Mouse (Mus musculus) urinary bladder, adult 18-20 months (tissue): ENCODE data around the gene Olfr1134.
"Not testable (repeated sequence)": the region's sequence is repeated elsewhere in the genome, so short reads cannot be mapped to it uniquely, and the experiment has no call there.

Source experiments
- DNase-seq, 2 experiments: peaks; one replicate each; pipeline ENCODE4 v3.0.0; 2022; ENCODE audit warnings: low spot score in 2 of 2, mixed read lengths in 2 of 2

Gene Olfr1134

DNA sequence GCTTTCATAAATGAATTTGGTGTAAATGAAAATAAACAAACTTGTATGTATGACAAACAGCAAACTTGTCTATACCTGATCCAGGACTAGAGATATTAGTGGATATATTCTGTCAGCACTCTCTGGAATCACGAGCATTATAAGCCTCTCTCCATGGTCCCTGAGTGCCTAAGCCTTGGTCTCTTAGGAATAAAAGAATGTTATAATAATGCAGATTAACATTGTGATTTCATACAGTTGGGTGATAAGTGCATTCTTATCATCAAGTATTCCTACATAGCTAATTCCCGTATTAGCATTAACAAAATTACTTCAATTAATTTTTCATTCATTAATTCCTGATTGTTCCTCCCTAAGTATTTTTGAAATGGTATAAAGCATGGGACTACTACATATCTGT lies at the start of gene Olfr1134:
TSS of gene Olfr1134 (minus strand) at position 101 of the 400 bp plus-strand sequence.
- no peak for DNase-seq

DNA sequence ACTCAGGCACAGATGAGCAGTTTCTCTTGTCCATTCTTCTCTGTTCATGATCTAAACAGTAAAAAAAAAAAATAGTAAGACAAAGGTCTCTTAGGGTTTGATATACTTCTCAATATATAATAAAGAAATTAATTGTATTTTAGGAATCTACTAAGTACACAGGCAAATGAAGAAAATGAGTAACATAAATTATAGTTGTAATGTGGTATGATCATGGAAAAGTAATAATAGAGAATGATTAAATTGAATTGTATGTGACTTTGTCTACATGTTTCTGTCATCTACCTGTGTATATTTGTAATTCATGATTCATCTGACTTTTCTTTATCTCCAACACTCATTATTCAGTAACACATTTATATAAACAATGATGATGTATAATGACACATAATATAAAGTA lies 35.6 kb upstream of the Olfr1134 start, which contains the start of gene Olfr1136:
TSS of gene Olfr1136 (minus strand) at position 101 of the 400 bp plus-strand sequence.
- DNase-seq, result no peak

DNA sequence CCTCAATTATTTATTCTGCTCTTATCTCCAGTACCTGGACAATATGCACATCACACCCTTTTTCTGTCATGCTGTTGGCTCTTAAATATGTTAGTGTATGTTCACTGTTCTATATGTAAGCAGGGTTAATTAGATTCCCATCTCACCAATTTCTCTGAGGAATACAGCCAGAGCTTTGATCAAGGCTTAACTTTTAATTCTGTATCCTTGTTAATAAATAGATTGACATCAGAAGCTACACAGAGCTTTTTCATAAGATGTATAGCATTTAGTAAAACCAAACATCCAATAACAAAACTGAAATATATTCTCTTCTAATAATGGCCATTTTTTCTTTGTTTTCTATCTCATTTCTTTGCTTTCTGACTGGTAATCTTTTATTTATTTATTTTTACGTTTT lies 15.3 kb upstream of the Olfr1134 start, which contains the start of gene Olfr1135:
TSS of gene Olfr1135 (minus strand) at position 101 of the 400 bp plus-strand sequence.
- DNase-seq, result no peak

DNA sequence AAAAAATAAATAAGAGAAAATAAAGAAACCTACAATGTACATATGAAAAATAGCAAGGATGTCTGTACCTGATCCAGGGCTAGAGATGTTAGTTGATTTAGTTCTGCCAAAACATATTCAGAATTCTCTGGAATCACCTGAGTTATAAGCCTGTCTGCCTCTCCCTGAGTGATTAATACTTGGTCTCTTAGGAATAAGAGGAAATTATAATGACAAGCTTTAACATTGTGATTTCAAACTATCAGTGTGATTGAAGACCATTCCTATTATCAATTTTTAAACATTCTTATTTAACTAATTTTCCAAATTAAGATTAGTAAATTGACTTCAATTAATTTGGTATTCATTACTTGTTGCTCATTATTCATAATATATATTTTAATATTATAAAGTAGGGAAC lies 11.0 kb downstream of the Olfr1134 start, which contains the start of gene Olfr1133:
TSS of gene Olfr1133 (minus strand) at position 101 of the 400 bp plus-strand sequence.
- no peak for DNase-seq

DNA sequence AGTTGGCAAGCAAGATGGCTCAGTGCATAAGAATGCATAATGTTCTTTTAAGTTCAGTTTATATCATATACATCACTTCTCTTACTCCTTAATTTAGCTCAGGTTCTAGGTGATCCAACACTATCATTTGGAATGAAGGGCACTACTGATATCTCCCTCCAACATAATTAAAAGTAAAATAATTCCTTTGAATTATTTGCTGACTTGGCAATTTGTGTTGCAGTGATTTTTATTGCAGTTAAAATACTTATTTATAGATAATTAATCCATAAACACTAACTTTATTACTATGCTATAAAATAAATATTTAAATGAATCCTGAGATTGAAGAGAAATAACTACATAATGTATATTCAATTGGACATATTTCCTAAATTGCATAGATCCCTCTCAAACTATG lies 15.8 kb downstream of the Olfr1134 start:
- no peak for DNase-seq

DNA sequence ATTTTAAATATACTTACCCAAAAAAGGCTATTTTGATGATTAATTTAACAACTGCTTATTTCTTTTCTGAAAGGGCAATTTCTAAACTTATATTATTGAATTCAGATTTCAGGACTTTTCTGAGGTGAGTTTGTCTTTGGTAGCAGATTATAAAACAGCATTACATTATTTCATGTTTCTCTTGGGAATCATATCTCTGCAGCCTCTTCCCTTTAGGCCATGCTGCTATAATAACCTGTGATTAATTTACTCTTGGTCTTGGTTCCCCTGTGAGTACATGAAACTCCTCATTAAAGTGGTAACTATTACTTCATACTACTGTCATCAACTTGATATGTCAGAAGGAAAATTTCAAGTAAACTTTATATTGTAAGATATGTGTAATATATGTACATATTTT lies 20.8 kb downstream of the Olfr1134 start, which contains the start of gene Olfr1132:
TSS of gene Olfr1132 (minus strand) at position 101 of the 400 bp plus-strand sequence.
- no peak for DNase-seq

DNA sequence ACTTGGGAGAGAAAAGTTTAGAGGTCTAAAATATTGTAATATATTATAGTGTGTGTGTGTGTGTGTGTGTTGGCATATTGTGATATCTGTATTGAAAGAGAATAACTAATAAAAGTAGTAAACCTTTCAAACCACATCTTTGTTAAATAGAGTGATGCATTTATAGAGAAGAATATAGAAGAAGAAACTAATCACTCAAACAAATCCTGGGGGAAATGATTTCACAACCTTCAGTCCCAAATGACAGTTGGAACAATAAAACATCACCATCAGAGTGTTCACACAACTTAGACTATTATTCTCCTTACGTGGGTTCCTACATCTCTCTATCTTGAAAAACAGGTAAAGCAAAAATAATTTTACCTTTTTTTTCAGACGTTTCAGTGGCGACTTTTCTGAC lies 31.5 kb downstream of the Olfr1134 start, which contains the start of gene Olfr1131:
TSS of gene Olfr1131 (plus strand) at position 301 of the 400 bp plus-strand sequence.
- DNase-seq, result no peak

DNA sequence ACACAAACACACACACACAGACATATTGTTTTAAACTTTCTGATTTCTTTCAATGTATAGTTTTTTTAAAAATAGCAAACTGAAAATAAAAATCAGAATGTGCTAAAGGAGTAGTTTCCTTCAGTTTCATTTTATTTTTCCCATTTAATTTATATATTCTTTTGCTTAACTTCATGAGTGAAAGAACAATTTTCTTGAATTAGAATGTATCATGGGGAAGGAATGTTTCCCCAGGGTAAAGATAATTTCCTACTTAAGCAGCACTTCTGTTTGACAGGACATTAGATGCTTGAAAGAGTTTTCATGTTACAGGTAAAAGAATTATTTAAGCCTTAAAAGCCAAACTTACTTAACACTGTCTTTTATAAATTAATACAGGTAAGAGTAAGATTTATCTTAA lies 52.3 kb downstream of the Olfr1134 start, which contains the start of gene Olfr1130:
TSS of gene Olfr1130 (plus strand) at position 301 of the 400 bp plus-strand sequence.
- DNase-seq, result not testable (repeated sequence)
